8 mouse cellular contexts compared by ENCODE assay signal in genomic region chr7:29168791-29169230, GRCm38 (mm10). TPM values are rescaled to one million over a fixed set of nuclear protein-coding genes. Genes with fewer than 3 reads are reported as not detected.
DNase-seq lines count a peak whose midpoint lies in the region; ATAC-seq and TF ChIP-seq lines count a peak whose summit lies in the region.

No protein-coding gene starts in this region.

- peak overlapping the region; percentile 88 for H3K4me2 ChIP-seq in embryonic facial prominence, embryonic 15.5 days (replicated peaks)
- peak overlapping the region; percentile 86 for H3K4me2 ChIP-seq in limb, embryonic 14.5 days (replicated peaks; ENCODE audit: low read depth, low read length, severe bottlenecking)

- no peak overlapping the region for H3K27ac ChIP-seq in bone marrow macrophage, adult 2 months (ENCODE audit: insufficient read depth, low read depth, low read length)
- H3K27ac ChIP-seq in embryonic facial prominence, embryonic 15.5 days (replicated peaks), result no peak overlapping the region
- 0 out of 2 replicates have a peak overlapping the region, but pooled peaks have one; percentile 43 for H3K27ac ChIP-seq in limb, embryonic 14.5 days (replicated peaks; ENCODE audit: low read depth, low read length)

- H3K9me3 ChIP-seq in embryonic facial prominence, embryonic 15.5 days (replicated peaks), result no peaks in the 10 kb centered on the region
- H3K9me3 ChIP-seq in limb, embryonic 14.5 days (ENCODE audit: control insufficient read depth, low read length), result no peaks in the 10 kb centered on the region

- peak overlapping the region; percentile 57 for H3K9ac ChIP-seq in embryonic facial prominence, embryonic 15.5 days
- H3K9ac ChIP-seq in limb, embryonic 14.5 days (ENCODE audit: low read depth, low read length, severe bottlenecking), result peak overlapping the region; percentile 62

- peak overlapping the region; percentile 72 for H3K4me3 ChIP-seq in bone marrow macrophage, adult 2 months (ENCODE audit: insufficient read depth, low read length)
- H3K4me3 ChIP-seq in embryonic facial prominence, embryonic 15.5 days (replicated peaks), result peak overlapping the region; percentile 65
- peak overlapping the region; percentile 66 for H3K4me3 ChIP-seq in limb, embryonic 14.5 days (replicated peaks; ENCODE audit: low read length)

- H3K36me3 ChIP-seq in embryonic facial prominence, embryonic 15.5 days, result peaks cover 7% of the 10 kb centered on the region
- H3K36me3 ChIP-seq in limb, embryonic 14.5 days (ENCODE audit: control insufficient read depth, insufficient read depth, low read length), result peaks cover 18% of the 10 kb centered on the region

- peak; percentile 55 to 64 for DNase-seq in layer of hippocampus, postnatal 14 days (ENCODE audit: low spot score in 2 of 2)
- no peak for DNase-seq in layer of hippocampus, adult 11-12 months (ENCODE audit: low spot score)
- no peak for DNase-seq in limb, embryonic 14.5 days (ENCODE audit: low spot score)
- peak; percentile 70 to 73 for DNase-seq in right cerebral cortex, postnatal 10 days (ENCODE audit: low spot score in 2 of 2)
- no peak for DNase-seq in spleen, adult 12 weeks (ENCODE audit: low spot score)
- DNase-seq in gastrocnemius, postnatal 4 days (ENCODE audit: low spot score in 2 of 2), result no peak

- no peak for TF ChIP-seq POLR2A in bone marrow macrophage, adult 2 months (IDR thresholded peaks at IDR 0.05; ENCODE audit: borderline replicate concordance, low read depth, low read length)
- TF ChIP-seq POLR2A in limb, embryonic 14.5 days (IDR thresholded peaks at IDR 0.05; ENCODE audit: borderline replicate concordance, extremely low read depth, insufficient read depth, insufficient read length), result no peak

- H3K4me1 ChIP-seq in bone marrow macrophage, adult 2 months (ENCODE audit: control insufficient read depth, insufficient read depth, low read length), result peaks cover 3% of the 10 kb centered on the region; the same call in 1 of the 2 replicates
- peaks cover 44% of the 10 kb centered on the region for H3K4me1 ChIP-seq in embryonic facial prominence, embryonic 15.5 days
- H3K4me1 ChIP-seq in limb, embryonic 14.5 days (ENCODE audit: control insufficient read depth, insufficient read depth, low read length), result peaks cover 20% of the 10 kb centered on the region

- 0% methylated on average over 14 of the region's 14 CpGs for WGBS in embryonic facial prominence, embryonic 15.5 days
- 0% methylated on average over 10 of the region's 14 CpGs for WGBS in limb, embryonic 14.5 days

- ATAC-seq in embryonic facial prominence, embryonic 15.5 days (ENCODE audit: insufficient number of reproducible peaks, low FRiP score, low TSS enrichment, low read depth), result no peak
- no peak for ATAC-seq in limb, embryonic 14.5 days (ENCODE audit: low FRiP score, low read depth)

- TF ChIP-seq CTCF in bone marrow macrophage, adult 2 months (IDR thresholded peaks at IDR 0.05; ENCODE audit: low read depth, low read length), result no peak

- H3K27me3 ChIP-seq in embryonic facial prominence, embryonic 15.5 days, result peaks cover 28% of the 10 kb centered on the region
- peaks cover 32% of the 10 kb centered on the region for H3K27me3 ChIP-seq in limb, embryonic 14.5 days (ENCODE audit: control insufficient read depth, insufficient read depth, low read length)

RNA-seq across cellular contexts. Expression of gene Ggn, which starts 1.2 kb away (rescaled TPM):
- total RNA-seq in layer of hippocampus, postnatal 14 days (2021), result 1 to 10 TPM; 1.2 to 1.3 TPM
- 1.4 and 2.3 TPM in 2 replicates for polyA plus RNA-seq in bone marrow macrophage, adult 2 months (2012; ENCODE audit: insufficient read depth, insufficient read length, missing spikeins)
- polyA plus RNA-seq in embryonic facial prominence, embryonic 15.5 days (2015; fragmentation: Nextera tagmentation; extraction: Ambion mirVana), result 0.51 and 0.69 TPM in 2 replicates
- 0.91 and 1.4 TPM in 2 replicates for polyA plus RNA-seq in limb, embryonic 14.5 days (2012; rRNA removed)
- polyA plus RNA-seq in limb, embryonic 14.5 days (2014; fragmentation: Nextera tagmentation; extraction: Ambion mirVana), result 0.45 and 0.54 TPM in 2 replicates
- total RNA-seq in gastrocnemius, postnatal 4 days (2021), result under 1 TPM; 0.36 to 0.81 TPM

RNA-seq across cellular contexts. Expression of gene Spred3, which starts 1.4 kb away (rescaled TPM):
- total RNA-seq in layer of hippocampus, postnatal 14 days (2021), result 10 to 100 TPM; 42.3 to 52.3 TPM
- polyA plus RNA-seq in bone marrow macrophage, adult 2 months (2012; ENCODE audit: insufficient read depth, insufficient read length, missing spikeins), result 11.1 and 12.7 TPM in 2 replicates
- polyA plus RNA-seq in embryonic facial prominence, embryonic 15.5 days (2015; fragmentation: Nextera tagmentation; extraction: Ambion mirVana), result 2.5 and 3.3 TPM in 2 replicates
- polyA plus RNA-seq in limb, embryonic 14.5 days (2012; rRNA removed), result 14.2 and 19.4 TPM in 2 replicates
- polyA plus RNA-seq in limb, embryonic 14.5 days (2014; fragmentation: Nextera tagmentation; extraction: Ambion mirVana), result 3.5 and 4.2 TPM in 2 replicates
- 1 to 10 TPM; 2.9 to 3.3 TPM for total RNA-seq in gastrocnemius, postnatal 4 days (2021)

RNA-seq across cellular contexts. Expression of gene Psmd8, which starts 11.7 kb away (rescaled TPM):
- total RNA-seq in layer of hippocampus, postnatal 14 days (2021), result 100 to 1,000 TPM; 153 to 169 TPM
- polyA plus RNA-seq in bone marrow macrophage, adult 2 months (2012; ENCODE audit: insufficient read depth, insufficient read length, missing spikeins), result 207 and 217 TPM in 2 replicates
- 259 and 275 TPM in 2 replicates for polyA plus RNA-seq in embryonic facial prominence, embryonic 15.5 days (2015; fragmentation: Nextera tagmentation; extraction: Ambion mirVana)
- 216 and 233 TPM in 2 replicates for polyA plus RNA-seq in limb, embryonic 14.5 days (2012; rRNA removed)
- polyA plus RNA-seq in limb, embryonic 14.5 days (2014; fragmentation: Nextera tagmentation; extraction: Ambion mirVana), result 264 and 268 TPM in 2 replicates
- total RNA-seq in gastrocnemius, postnatal 4 days (2021), result 100 to 1,000 TPM; 174 to 187 TPM

RNA-seq across cellular contexts. Expression of gene Fam98c, which starts 12.8 kb away (rescaled TPM):
- total RNA-seq in layer of hippocampus, postnatal 14 days (2021), result 10 to 100 TPM; 29.4 to 32.7 TPM
- polyA plus RNA-seq in bone marrow macrophage, adult 2 months (2012; ENCODE audit: insufficient read depth, insufficient read length, missing spikeins), result 30.1 and 32.3 TPM in 2 replicates
- polyA plus RNA-seq in embryonic facial prominence, embryonic 15.5 days (2015; fragmentation: Nextera tagmentation; extraction: Ambion mirVana), result 22.8 and 24.6 TPM in 2 replicates
- polyA plus RNA-seq in limb, embryonic 14.5 days (2012; rRNA removed), result 18.9 and 22.7 TPM in 2 replicates
- 15.7 and 17.1 TPM in 2 replicates for polyA plus RNA-seq in limb, embryonic 14.5 days (2014; fragmentation: Nextera tagmentation; extraction: Ambion mirVana)
- total RNA-seq in gastrocnemius, postnatal 4 days (2021), result 10 to 100 TPM; 12.8 to 13.2 TPM

RNA-seq across cellular contexts. Expression of gene Rasgrp4, which starts 34.2 kb away (rescaled TPM):
- total RNA-seq in layer of hippocampus, postnatal 14 days (2021), result 1 to 10 TPM; 1.1 to 1.5 TPM
- 91.6 and 97.2 TPM in 2 replicates for polyA plus RNA-seq in bone marrow macrophage, adult 2 months (2012; ENCODE audit: insufficient read depth, insufficient read length, missing spikeins)
- polyA plus RNA-seq in embryonic facial prominence, embryonic 15.5 days (2015; fragmentation: Nextera tagmentation; extraction: Ambion mirVana), result 0.63 and 0.95 TPM in 2 replicates
- 4.8 and 6.8 TPM in 2 replicates for polyA plus RNA-seq in limb, embryonic 14.5 days (2012; rRNA removed)
- 0.43 and 1.1 TPM in 2 replicates for polyA plus RNA-seq in limb, embryonic 14.5 days (2014; fragmentation: Nextera tagmentation; extraction: Ambion mirVana)
- total RNA-seq in gastrocnemius, postnatal 4 days (2021), result 1 to 10 TPM; 2.3 to 3.0 TPM

Comparison
In these comparisons a context has a peak if more than half of its experiments do, and no peak if none do; other contexts are left out.
1. DNase-seq: peak in layer of hippocampus, postnatal 14 days (2 of 2) and right cerebral cortex, postnatal 10 days (2 of 2); none in layer of hippocampus, adult 11-12 months (single experiment), limb, embryonic 14.5 days (single experiment), spleen, adult 12 weeks (single experiment) and gastrocnemius, postnatal 4 days (0 of 2).
2. Peak in every context shown above with its lines, with median percentiles within 50 percentile points of each other: H3K4me3 ChIP-seq.